Mouse (Mus musculus): ENCODE measurements around the gene Dach1.

Dach1 gene

DNA sequence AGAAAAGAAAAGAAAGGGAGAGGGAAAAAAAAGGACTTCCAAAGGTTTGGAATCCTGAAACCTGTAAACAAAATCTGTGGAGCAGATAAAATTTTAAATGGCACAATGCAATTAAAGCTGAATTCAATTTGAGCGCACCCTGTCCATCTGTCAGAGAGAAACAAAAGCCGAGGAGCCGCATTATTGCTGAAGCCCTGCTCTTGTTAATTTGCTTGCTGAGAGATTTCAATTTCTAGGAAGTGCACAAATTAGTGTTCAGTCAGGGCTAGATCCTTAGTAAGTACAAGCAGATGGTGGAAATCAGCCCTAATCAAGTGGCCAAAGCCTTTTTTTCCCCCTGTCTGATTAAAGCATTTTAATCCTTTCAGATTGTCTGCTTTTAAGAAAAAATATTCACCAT lies 60.8 kb downstream of the Dach1 start:
- in situ Hi-C loops (cut with MseI, MboI), result no loop called here

DNA sequence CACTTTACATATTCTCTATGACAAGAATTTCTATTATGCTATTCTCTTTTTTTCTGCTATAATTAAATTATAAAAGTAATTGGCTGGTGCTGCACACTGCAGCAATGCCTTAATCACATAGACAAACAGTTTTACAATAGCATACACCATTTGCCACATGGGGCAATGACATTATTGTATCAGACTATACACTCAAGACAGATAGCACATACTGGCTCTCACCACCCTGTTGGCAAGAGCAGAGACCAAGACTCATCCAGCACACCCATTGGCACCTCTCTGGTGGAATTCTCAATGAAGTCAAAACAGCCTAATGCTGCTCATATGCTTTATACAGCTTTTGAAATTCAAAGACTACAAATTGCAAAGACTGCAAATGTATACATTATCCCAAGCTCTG lies 63.4 kb downstream of the Dach1 start:
- in situ Hi-C loops (cut with MseI, MboI), result no loop called here

DNA sequence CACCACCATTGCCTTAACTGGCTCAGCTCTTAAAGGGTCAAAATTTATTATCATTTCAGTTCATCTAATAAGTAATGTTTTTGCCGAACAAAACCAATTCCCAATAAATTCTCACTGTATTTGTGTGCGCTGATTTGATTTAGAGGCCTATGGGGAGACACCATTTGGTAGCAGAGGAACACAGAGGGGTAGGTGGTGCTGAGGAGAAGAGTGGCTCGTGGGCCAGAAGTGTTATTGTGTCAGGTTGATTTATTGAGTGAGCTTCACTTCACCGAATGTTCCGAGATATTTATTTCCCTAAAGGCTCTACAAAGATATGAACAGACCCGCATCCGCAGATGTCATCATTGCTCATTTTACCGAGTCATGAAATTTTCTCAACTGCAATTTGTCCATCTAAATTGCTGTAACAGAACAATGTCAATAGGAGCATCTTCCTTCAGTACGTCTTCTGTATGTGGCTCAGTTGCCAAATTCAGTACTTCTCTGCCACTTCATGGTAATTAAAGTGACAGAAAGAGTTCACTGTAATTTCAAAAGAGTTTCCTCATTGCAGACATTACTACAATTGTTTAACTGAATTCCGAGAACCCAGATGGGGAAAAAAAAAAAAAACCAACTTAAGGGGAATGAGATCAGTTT lies 65.1 kb downstream of the Dach1 start:
- in situ Hi-C loops (cut with MseI, MboI), result no loop called here

DNA sequence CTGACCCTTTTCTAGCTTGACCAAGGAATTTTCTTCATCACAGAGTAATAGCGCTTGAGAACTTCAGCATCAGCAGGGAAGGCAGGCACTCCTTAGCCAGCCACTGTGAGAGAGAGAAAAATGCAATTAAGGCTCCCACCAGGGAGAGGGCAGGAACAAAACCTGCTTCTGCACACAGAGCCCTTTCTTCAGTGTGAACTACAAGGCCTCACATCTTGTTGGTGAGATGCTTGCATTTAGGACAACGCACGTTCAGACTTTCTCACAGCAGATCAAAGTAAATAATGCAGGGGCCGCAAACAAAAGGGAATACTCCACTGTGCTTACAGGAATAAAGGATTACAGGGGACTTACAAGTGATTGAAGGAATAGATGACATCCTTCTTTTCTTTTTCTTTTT lies 74.3 kb downstream of the Dach1 start:
- in situ Hi-C loops (cut with MseI, MboI), result no loop called here

DNA sequence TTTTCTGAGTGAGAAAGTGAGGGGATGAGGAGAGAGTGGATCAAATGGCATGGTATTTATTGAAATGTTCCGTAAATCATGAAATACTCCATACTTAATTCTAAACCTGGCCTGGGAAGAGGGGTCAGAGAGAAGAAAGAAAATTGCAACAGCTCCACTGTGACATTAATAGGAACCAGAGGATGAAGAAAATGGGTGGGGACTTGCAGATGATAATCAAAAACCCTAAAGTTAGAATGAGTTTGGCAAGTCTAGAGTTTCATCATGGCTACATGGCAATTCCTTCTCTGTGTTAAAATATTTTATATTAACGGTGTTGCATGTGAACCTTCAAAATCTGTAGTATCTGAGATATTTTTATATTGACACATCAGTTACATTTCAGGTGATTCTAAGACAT lies 80.3 kb downstream of the Dach1 start:
- in situ Hi-C loops (cut with MseI, MboI), result no loop called here

DNA sequence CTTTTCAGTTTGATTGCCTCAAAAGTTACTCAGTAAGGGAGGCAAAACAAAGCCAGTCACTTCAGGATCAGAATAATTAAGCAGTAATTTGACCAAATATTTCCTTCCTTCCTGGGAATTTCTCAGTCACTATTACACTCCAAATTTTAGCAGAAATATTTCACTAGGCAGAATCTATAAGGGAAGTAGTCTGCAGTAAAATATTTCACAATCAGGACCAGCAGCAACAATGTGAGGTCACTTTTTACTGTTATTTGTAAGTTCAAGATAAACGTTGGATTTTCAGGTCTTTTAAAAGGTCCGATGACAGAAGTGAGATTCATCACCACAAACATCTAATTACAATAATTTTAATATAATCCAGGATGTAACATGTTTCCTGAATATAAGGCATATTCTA lies 82.2 kb downstream of the Dach1 start:
- in situ Hi-C loops (cut with MseI, MboI), result no loop called here

DNA sequence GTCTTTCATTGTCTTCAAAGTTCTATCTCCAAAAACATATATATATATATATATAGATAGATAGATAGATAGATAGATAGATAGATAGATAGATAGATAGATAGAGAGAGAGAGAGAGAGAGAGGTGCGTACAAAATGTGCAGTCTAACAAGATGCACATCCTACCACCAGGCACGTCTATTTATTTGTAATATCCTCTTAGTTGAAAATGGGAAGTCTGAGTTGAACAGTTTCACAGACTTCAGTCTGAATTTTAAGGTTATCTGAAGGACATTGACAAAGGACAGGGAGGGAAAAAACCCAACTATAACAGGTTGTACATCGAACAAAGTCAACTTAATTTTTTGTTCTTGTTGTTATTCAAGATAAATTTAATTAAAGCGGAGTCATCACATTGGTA lies 82.8 kb downstream of the Dach1 start:
- in situ Hi-C loops (cut with MseI, MboI), result no loop called here

DNA sequence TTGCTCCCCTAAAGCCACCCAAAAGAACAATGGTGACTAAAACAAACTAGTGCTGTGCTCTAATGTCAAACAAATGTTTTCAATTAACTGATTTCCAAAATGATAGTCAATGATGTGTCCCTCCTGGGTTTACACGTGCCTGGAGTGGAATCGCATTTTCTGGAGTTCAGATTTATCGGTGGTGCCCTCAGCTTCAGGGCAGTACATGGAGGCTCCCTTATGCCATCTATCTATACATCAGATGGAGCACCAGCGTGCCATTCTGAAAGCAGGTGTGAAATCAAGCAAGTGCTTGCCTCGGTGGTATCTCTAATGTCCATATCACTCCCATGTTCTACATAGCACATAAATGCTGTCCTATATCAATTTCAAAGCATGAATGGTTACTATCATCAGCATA lies 84.4 kb downstream of the Dach1 start:
- in situ Hi-C loops (cut with MseI, MboI), result no loop called here

DNA sequence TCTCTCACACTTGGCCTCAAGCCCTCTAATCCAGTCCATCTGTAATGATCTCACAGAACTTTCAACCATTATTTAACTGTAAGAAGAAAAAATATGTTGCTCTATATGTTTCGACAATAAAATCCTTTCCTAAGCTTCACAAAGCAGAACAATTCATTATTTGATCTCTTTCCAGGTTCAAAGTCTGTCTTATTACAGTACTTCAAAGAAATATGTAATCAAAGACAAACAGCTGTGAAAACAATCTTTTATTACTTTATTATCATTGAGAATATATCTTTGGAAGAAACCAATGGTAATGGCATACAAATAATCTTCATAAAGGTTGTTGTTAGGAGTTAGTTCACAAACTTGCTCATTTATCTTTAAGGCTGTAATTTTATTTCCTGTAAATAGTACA lies 84.8 kb downstream of the Dach1 start:
- in situ Hi-C loops (cut with MseI, MboI), result no loop called here

DNA sequence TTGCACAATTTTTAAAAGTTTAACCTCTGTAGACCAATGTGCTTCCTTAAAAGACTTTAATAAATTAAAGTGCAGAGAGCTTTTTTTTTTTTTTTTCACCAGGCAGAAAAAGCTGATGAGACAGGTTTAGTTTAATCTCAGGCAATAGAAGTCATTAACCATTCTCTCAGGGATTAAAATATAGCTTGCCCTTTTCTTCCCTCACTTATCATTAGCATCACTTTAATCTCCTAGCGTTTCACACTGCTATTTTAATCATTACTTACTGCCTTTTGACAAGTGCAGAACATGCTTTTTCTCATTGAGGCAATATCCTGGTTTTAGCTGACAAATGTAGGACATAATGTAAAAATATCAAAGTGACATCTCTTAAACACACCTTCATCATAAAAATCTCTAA lies 86.1 kb downstream of the Dach1 start:
- in situ Hi-C loops (cut with MseI, MboI), result no loop called here

DNA sequence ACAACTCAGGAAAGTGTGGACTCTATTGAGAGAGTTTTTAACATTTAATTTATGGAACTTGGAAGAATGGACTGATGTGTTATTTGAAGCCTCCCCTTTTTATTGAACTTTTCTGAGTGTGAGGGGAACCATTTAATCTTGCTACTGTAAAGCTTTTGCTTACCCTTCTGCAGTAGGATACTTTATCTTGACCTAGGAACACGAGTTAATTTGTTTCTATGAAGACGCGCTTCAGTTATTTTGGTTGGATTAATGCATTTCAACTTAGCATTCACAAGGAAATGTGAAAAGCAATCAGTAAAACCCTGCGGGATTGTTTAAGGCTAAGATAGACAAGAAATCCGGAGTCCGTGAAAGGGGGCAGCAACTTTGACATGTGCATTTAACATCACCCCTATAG lies 89.6 kb downstream of the Dach1 start:
- in situ Hi-C loops (cut with MseI, MboI), result no loop called here

DNA sequence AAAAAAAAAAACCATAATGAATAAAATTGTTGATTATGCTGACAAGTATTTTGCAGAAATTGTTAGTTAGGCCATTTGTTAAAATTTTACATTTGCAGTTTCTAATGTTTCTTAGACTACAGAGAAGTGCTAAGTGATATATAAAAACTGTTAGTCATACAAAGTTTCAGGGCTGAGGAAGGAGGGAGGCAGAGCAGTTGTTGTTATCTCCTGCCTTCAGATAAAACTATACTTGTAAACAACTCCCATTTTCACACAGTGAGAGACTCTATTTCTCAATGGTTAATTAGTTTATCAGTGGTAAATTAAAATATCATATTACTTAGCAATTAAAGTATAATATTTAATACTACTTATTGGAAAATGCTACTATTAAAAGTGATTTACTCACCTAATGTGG lies 91.6 kb downstream of the Dach1 start:
- in situ Hi-C loops (cut with MseI, MboI), result no loop called here

DNA sequence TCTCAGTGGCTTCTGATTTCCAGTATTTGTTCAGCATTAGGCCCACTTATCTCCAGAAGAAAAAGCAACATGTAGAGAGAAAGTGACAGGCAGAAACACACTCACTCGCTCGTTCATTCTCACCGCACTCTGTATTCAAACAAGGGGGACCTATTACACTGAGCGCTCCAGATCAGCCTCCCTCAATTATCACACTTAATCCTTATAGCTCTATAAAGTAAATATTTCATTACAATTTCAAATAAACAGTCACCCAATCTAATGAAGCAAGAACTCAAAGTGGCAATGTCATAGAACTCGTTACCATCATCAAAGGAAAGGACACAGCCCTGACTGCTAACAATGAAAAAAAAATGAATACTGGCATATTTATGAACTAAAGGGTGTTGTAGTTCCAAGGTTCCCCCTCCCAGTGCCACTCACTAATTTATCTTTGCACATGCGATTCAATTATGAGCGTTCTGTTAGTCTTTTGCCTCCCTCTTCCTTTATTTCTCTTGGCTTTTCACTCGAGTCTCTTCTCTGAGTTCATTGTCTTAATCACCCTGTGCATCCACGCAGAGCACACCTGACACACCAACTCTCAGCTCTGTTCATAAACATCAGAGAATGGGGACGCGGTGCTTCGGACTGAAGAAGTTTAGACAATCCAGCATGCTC lies 96.0 kb downstream of the Dach1 start:
- in situ Hi-C loops (cut with MseI, MboI), result no loop called here

DNA sequence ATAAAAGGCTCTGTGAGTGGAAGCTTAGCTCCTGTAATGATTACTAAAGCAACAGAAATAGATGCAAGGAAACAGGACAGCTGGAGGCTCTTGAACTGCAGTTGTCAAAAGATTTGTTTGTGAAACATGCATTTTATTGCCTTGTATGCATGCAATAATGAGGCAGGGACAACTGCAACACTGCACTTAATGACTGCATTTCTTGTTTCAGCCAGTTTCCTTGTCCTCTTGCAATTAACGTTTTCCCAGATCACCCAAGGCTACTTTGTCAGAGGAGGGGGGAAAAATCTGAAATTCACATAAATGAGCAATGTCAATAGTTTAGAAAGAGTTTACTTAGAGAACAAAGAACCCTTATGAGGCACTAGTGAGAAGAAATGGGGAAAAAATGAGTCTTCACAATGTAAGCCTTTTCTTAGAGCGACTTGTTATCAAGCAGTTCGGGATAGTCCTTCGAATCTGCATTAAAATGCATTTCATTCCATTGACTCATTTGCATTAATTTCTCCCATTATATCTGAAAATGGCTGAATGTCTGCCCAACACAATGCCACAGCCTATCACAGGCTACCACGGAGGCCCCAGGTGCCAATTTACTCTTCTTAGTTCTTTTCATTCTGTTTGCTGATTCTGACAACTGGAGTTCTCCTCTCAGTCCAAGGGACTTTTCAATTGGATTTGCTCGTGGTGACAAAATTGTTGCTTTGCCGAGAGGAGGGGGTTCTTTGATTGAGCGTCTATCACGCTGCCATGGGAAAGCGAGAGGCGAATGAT lies 96.7 kb downstream of the Dach1 start:
- in situ Hi-C loops (cut with MseI, MboI), result no loop called here

DNA sequence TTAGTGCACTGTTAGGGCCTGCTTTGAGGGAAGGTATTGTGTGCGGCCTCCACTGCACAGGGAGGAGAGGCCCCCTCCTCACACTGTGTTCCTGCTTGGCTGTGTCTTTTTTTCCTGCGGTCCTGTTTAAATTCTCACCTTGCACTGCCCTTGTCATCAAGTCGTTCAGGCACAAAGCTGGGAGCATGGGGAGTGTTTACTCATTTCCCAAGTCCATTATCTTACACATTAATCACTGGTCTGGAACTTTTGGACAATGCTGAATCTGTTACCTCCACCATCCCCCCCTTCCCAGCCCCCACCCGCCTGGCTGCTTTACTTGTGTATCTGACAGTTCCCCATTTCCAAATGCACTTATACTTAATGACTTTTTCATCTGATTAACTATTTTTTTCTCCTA lies 97.7 kb downstream of the Dach1 start:
- in situ Hi-C loops (cut with MseI, MboI), result no loop called here

DNA sequence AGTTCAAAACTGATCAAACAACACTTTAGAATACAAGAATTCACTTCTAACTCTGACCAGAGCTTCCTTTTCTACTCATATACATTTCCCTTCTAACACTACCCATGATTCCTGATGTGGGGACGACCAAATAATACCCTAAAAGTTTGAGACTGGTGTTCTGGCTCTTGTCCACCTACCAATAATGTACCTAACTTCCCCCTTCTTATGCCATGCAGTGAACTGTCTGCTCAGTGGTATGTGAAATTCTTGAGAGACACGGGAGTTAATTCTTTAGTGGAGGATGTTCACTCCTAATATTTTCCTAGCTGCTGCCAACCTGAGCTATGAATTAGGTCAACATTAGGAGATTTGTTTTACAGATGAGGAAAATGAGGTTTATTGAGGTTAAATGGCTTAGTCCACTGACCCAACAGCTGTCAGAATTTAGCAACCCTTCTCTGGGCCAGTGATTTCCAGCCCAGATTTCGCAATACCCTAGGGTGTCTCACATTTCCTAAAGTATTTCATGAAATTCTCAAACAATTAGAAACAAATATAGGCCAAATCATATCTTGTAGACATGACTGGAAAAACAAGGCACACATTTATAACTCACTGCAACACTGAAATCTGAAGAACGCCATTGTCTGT lies 102.2 kb downstream of the Dach1 start:
- in situ Hi-C loops (cut with MseI, MboI), result no loop called here

DNA sequence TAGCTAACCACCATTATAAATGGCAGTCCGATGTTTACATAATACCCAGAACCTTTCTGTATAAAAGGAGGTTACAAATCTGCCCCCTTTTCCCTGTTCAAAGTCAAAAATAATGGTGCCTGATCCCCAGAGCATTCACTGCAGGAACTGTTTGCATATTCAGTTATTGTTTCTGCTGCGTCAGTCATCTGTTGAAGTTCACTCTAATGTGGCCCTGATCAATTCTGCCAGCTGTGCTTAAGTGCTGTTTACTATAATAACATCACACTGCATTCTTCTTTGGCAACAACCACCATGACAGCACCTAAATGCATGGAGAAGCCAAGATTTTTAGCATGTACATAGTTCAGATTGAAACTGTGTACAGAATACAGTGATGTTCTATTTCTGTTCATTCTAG lies 105.4 kb downstream of the Dach1 start:
- in situ Hi-C loops (cut with MseI, MboI), result no loop called here

DNA sequence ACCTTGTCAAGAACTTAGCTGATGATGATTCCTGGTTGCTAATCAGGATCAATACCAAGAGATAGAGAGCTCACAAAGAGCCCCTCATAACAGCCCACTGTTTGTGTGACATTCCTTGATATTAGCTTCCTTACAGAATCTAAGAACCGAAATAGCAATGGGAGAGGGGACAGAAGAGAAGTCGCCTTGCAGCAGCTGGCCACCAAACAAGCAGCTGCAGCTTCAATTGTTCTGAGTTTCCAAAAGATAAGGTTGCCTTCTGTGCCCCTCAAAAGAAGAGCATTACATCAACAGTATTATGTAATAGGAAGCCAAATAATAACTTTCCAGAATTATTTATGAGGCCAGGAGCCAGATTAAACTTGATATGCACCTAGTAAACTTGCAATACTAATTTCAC lies 120.2 kb downstream of the Dach1 start:
- in situ Hi-C loops (cut with MseI, MboI), result no loop called here

DNA sequence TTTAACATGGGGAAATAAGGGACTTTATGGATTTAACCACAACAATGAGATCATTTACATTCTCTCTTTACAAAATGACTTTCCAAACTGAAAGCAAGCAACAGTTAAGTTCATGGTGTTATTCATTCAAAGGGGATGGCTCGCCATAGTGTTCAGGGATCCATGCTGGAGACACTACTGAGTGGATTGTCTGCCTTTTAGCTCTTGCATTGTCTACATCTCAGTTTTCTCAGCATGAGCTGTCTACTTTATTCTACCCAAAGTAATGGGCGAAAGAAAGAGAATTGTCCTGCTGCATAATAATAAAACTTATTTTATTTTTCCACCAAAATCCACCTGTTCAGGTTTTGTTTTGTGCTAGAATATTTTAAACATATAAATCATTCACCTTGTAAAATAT lies 121.2 kb downstream of the Dach1 start:
- in situ Hi-C loops (cut with MseI, MboI), result no loop called here

DNA sequence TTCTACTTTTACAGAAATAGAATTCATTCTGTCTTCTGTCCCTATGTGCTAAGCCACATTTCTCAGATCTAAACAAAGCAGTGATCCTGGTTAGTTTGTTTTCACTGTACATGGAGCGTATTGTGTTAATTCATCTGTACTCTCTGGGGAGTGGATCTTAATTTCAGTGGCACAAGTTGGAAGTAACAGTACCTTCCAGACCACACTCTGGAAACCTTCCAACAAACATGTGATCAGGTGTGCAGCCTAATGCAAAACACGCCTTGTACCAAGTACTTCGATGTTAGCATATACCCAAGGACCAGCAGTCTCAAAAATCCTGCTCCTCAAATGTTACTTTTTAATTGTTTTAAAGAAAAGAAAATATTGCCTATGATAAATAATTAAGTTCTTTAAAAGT lies 121.9 kb downstream of the Dach1 start:
- in situ Hi-C loops (cut with MseI, MboI), result no loop called here

DNA sequence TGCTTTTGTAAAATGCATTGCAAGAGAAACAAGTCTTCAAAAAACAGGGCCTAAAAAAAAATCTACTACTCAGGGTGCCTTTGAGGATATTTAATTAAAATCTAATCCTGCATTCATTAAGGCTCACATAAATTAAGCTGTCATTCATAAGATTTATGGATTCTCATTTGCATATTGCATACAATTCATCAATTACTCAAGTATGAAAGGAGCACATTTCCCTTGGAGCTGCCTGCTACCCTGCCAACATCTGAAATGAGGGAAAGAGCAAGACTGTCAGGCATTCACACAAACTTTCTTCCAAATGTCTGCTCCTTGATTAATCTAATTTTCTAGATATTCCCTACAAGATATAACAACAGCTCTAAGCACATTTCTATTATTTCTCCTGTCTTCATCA lies 122.6 kb downstream of the Dach1 start:
- in situ Hi-C loops (cut with MseI, MboI), result no loop called here

DNA sequence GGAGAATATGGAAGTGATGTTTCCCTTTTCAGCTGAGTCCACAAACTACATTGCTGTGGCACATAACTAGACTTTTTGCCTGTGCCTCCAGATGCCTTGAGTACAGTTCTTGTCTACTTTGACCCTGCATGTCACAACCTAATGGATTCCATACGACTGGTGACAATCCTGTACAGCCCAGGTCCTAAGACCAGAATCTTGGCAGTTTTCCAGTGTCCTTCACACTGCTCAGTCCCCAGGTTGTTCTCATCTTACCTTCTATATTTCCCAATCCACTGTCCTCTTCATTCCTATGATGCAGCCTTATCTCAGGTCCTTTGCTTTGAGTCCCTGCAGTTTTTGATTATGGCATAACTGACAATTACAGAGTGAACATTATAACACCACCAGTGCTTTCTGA lies 131.0 kb downstream of the Dach1 start:
- in situ Hi-C loops (cut with MseI, MboI), result no loop called here

DNA sequence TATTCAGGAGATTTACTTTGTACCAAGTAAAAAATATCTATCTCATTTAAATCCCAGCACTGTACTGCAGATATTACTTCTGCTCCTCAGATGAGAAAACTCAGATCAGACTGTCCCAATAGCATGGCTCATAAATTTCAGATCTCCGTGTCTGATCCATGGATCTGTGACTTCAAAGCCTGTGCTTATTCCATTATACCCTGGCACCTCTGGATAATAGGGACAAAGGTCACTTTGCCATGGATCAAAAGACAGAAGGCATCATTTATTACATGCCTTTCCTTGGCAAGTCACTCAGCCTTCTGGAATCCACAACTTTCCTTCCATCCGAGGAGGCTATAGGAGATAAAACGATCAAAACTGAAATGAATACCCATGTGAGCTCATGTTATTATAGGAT lies 132.4 kb downstream of the Dach1 start:
- in situ Hi-C loops (cut with MseI, MboI), result no loop called here
